In the genomic region with DNA sequence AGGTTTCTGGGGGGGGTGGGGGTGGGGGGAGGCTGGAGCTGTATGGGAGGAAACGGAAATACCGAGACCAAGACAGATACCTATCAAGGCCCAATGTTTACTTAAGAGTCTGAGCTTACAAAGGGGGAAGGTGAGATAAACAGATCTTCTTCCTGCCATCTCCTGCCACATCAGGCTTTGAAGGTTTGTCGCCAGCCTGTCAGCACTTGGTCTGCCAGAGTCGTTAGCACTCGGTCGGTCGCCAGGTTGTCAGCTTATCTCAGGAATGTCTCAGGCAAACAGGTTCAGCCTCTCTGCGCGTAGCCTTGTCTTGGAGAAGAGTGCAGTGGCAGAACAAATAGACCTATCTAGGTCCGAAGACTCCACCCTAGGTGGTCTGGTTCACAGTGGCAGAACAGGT, we compare ENCODE assay signal across 12 mouse cellular contexts. TPM values are rescaled to one million over a fixed set of nuclear protein-coding genes. Genes with fewer than 3 reads are reported as not detected.
DNase-seq lines count a peak whose midpoint lies in the region; ATAC-seq and TF ChIP-seq lines count a peak whose summit lies in the region.
"Had no signal": no experiment of that assay in that cellular context is flagged by ENCODE, and none has a peak within 500 bp of the region (broad histone marks: within the 10 kb centered on the region; RNA-seq: fewer than 3 reads in every experiment).

No protein-coding gene starts in this region.

- no peak overlapping the region for H3K9ac ChIP-seq in kidney, embryonic 15.5 days
- H3K9ac ChIP-seq in liver, embryonic 13.5 days = no peak overlapping the region

- H3K27ac ChIP-seq in kidney, embryonic 15.5 days = no peak overlapping the region
- peak overlapping the region; percentile 65 for H3K27ac ChIP-seq in bone marrow, adult 2 months (ENCODE audit: control insufficient read depth, insufficient read depth, low read depth, low read length, poor library complexity)
- peak overlapping the region; percentile 40; the same call in 1 of the 2 replicates for H3K27ac ChIP-seq in liver, embryonic 13.5 days
- H3K27ac ChIP-seq in small intestine, adult 2 months (ENCODE audit: insufficient read depth, low read depth, low read length) = peak overlapping the region; percentile 64

- no peaks in the 10 kb centered on the region for H3K36me3 ChIP-seq in kidney, embryonic 15.5 days
- H3K36me3 ChIP-seq in liver, embryonic 13.5 days = no peaks in the 10 kb centered on the region
- no peaks in the 10 kb centered on the region for H3K36me3 ChIP-seq in small intestine, adult 2 months (ENCODE audit: control insufficient read depth, insufficient read depth, low read length)

- H3K4me2 ChIP-seq in kidney, embryonic 15.5 days = peak overlapping the region; percentile 29; the same call in 1 of the 2 replicates
- peak overlapping the region; percentile 40 for H3K4me2 ChIP-seq in liver, embryonic 13.5 days

- peaks cover 18% of the 10 kb centered on the region for H3K27me3 ChIP-seq in kidney, embryonic 15.5 days
- peaks cover 16% of the 10 kb centered on the region for H3K27me3 ChIP-seq in liver, embryonic 13.5 days
- H3K27me3 ChIP-seq in small intestine, adult 2 months (ENCODE audit: control insufficient read depth, insufficient read depth, low read length) = peaks cover 12% of the 10 kb centered on the region

- peaks cover 11% of the 10 kb centered on the region for H3K4me1 ChIP-seq in kidney, embryonic 15.5 days
- H3K4me1 ChIP-seq in bone marrow, adult 2 months (ENCODE audit: control insufficient read depth, insufficient read depth, low read length) = peaks cover 3% of the 10 kb centered on the region
- H3K4me1 ChIP-seq in liver, embryonic 13.5 days (replicated peaks) = peaks cover 37% of the 10 kb centered on the region
- H3K4me1 ChIP-seq in small intestine, adult 2 months (ENCODE audit: control insufficient read depth, insufficient read depth, insufficient read length, low read length) = peaks cover 3% of the 10 kb centered on the region; the same call in 1 of the 2 replicates

- DNase-seq in kidney, postnatal 4 days = no peak
- no peak for DNase-seq in liver, embryonic 13.5 days
- no peak for DNase-seq in right cerebral cortex, adult 18-20 months
- DNase-seq in gastrocnemius, postnatal 25 days = no peak
- DNase-seq: adrenal gland, adult 2 months; cerebellum, postnatal 10 days; kidney, postnatal 14 days had no signal

- no peaks in the 10 kb centered on the region for H3K9me3 ChIP-seq in kidney, embryonic 15.5 days (replicated peaks)
- no peaks in the 10 kb centered on the region for H3K9me3 ChIP-seq in liver, embryonic 13.5 days (replicated peaks)

- ATAC-seq in kidney, embryonic 15.5 days (replicated peaks; ENCODE audit: low FRiP score) = no peak
- ATAC-seq in liver, embryonic 13.5 days (ENCODE audit: low read depth) = no peak
- ATAC-seq in megakaryocyte-erythroid progenitor cell, adult 5-6 weeks (replicated peaks; ENCODE audit: low FRiP score, low TSS enrichment, poor library complexity, severe bottlenecking) = no peak

- WGBS in kidney, embryonic 15.5 days = 41% methylated on average over 10 of the region's 10 CpGs
- 22% methylated on average over 10 of the region's 10 CpGs for WGBS in bone marrow, adult 2 months
- 6% methylated on average over 10 of the region's 10 CpGs for WGBS in liver, embryonic 13.5 days (ENCODE audit: insufficient replicate concordance)
- WGBS in small intestine, adult 2 months = 11% methylated on average over 10 of the region's 10 CpGs

- no peak overlapping the region for H3K4me3 ChIP-seq in kidney, embryonic 15.5 days (replicated peaks)
- no peak overlapping the region for H3K4me3 ChIP-seq in bone marrow, adult 2 months (replicated peaks; ENCODE audit: control insufficient read depth, low read depth, low read length)
- H3K4me3 ChIP-seq in liver, embryonic 13.5 days (replicated peaks) = no peak overlapping the region
- peak overlapping the region; percentile 24; the same call in 1 of the 2 replicates for H3K4me3 ChIP-seq in small intestine, adult 2 months (ENCODE audit: low read depth, low read length)

- TF ChIP-seq POLR2A in bone marrow, adult 2 months (IDR thresholded peaks at IDR 0.05; ENCODE audit: borderline replicate concordance, control insufficient read depth, low read depth, low read length) = no peak
- TF ChIP-seq POLR2A in small intestine, adult 2 months (IDR thresholded peaks at IDR 0.05; ENCODE audit: low read depth, low read length) = no peak

- TF ChIP-seq CTCF in bone marrow, adult 2 months (IDR thresholded peaks at IDR 0.05; ENCODE audit: control insufficient read depth, insufficient read depth, low read length) = no peak
- TF ChIP-seq CTCF in small intestine, adult 2 months (IDR thresholded peaks at IDR 0.05; ENCODE audit: extremely low read depth, insufficient read length, insufficient replicate concordance, low read depth, low read length) = no peak

RNA-seq across cellular contexts. Expression of a gene that starts 4.3 kb away (rescaled TPM):
- 7.8 and 10.5 TPM in 2 replicates for polyA plus RNA-seq in kidney, embryonic 15.5 days (2015; fragmentation: Nextera tagmentation; extraction: Ambion mirVana)
- polyA plus RNA-seq in bone marrow, adult 2 months (2011; ENCODE audit: insufficient read depth, insufficient read length, low replicate concordance, missing spikeins) = 18.2 and 56.7 TPM in 2 replicates
- polyA plus RNA-seq in liver, embryonic 13.5 days (2015; fragmentation: Nextera tagmentation; extraction: Ambion mirVana) = 17.9 and 23.1 TPM in 2 replicates
- polyA plus RNA-seq in small intestine, adult 2 months (2012; rRNA removed) = 4.9 and 6.7 TPM in 2 replicates
- total RNA-seq in gastrocnemius, postnatal 25 days (2021) = 1 to 10 TPM; 3.7 to 4.6 TPM
- total RNA-seq in megakaryocyte-erythroid progenitor cell, adult 5-6 weeks (2014; fragmentation: Nextera tagmentation) = 1.4 and 6.3 TPM in 2 replicates
- total RNA-seq in megakaryocyte-erythroid progenitor cell, adult 5-6 weeks (2017) = 1.9 and 2.2 TPM in 2 replicates

RNA-seq across cellular contexts. Expression of a gene that starts 41.7 kb away (rescaled TPM):
- 1.2 and 1.3 TPM in 2 replicates for polyA plus RNA-seq in kidney, embryonic 15.5 days (2015; fragmentation: Nextera tagmentation; extraction: Ambion mirVana)
- polyA plus RNA-seq in bone marrow, adult 2 months (2011; ENCODE audit: insufficient read depth, insufficient read length, low replicate concordance, missing spikeins) = 10.4 and 24.3 TPM in 2 replicates
- polyA plus RNA-seq in liver, embryonic 13.5 days (2015; fragmentation: Nextera tagmentation; extraction: Ambion mirVana) = 2.0 and 2.4 TPM in 2 replicates
- 2.5 and 2.8 TPM in 2 replicates for polyA plus RNA-seq in small intestine, adult 2 months (2012; rRNA removed)
- not detected for total RNA-seq in gastrocnemius, postnatal 25 days (2021)
- 0.40 TPM in 1 of 2 replicates, not detected in the other for total RNA-seq in megakaryocyte-erythroid progenitor cell, adult 5-6 weeks (2014; fragmentation: Nextera tagmentation)
- total RNA-seq in megakaryocyte-erythroid progenitor cell, adult 5-6 weeks (2017) = not detected in 2 replicates
- total RNA-seq: MEL had no signal

RNA-seq across cellular contexts. Expression of a gene that starts 53.3 kb away (rescaled TPM):
- 2.0 and 2.1 TPM in 2 replicates for polyA plus RNA-seq in kidney, embryonic 15.5 days (2015; fragmentation: Nextera tagmentation; extraction: Ambion mirVana)
- polyA plus RNA-seq in bone marrow, adult 2 months (2011; ENCODE audit: insufficient read depth, insufficient read length, low replicate concordance, missing spikeins) = not detected in 2 replicates
- polyA plus RNA-seq in liver, embryonic 13.5 days (2015; fragmentation: Nextera tagmentation; extraction: Ambion mirVana) = 1.8 and 2.5 TPM in 2 replicates
- 0.96 and 1.2 TPM in 2 replicates for polyA plus RNA-seq in small intestine, adult 2 months (2012; rRNA removed)
- 1 to 10 TPM in 1 of 2 experiments, under 1 TPM in 1; 0.69 to 1.2 TPM for total RNA-seq in gastrocnemius, postnatal 25 days (2021)
- 12.6 and 18.9 TPM in 2 replicates for total RNA-seq in megakaryocyte-erythroid progenitor cell, adult 5-6 weeks (2014; fragmentation: Nextera tagmentation)
- 4.3 and 11.8 TPM in 2 replicates for total RNA-seq in megakaryocyte-erythroid progenitor cell, adult 5-6 weeks (2017)
